Comparison of ENCODE assay signal across 17 mouse cellular contexts in genomic region chr2:164767812-164768540, GRCm38 (mm10). TPM values are rescaled to one million over a fixed set of nuclear protein-coding genes. Genes with fewer than 3 reads are reported as not detected.
A peak's percentile ranks its signal among the peaks of the same experiment; 100 is the strongest.
DNase-seq lines count a peak whose midpoint lies in the region; ATAC-seq and TF ChIP-seq lines count a peak whose summit lies in the region.
"Had no signal": no experiment of that assay in that cellular context is flagged by ENCODE, and none has a peak within 500 bp of the region (broad histone marks: within the 10 kb centered on the region; RNA-seq: fewer than 3 reads in every experiment).

No protein-coding gene starts in this region.

- peak overlapping the region; percentile 58 to 65 for H3K27ac ChIP-seq in heart, embryonic 14.5 days (replicated peaks in 1 of 2; ENCODE audit: control insufficient read depth in 1 of 2, insufficient read depth in 1 of 2, low read depth in 2 of 2, low read length in 2 of 2)
- H3K27ac ChIP-seq in limb, embryonic 12.5 days, result peak overlapping the region; percentile 35; the same call in 1 of the 2 replicates
- no peak overlapping the region for H3K27ac ChIP-seq in limb, embryonic 10.5 days
- peak overlapping the region; percentile 44 for H3K27ac ChIP-seq in liver, embryonic 14.5 days

- H3K4me1 ChIP-seq in heart, embryonic 14.5 days (ENCODE audit: control insufficient read depth in 2 of 2, insufficient read depth in 2 of 2, low read length in 2 of 2), result peaks cover 13 to 23% of the 10 kb centered on the region in 2 experiments
- peaks cover 23% of the 10 kb centered on the region for H3K4me1 ChIP-seq in limb, embryonic 12.5 days (replicated peaks)
- peaks cover 23% of the 10 kb centered on the region for H3K4me1 ChIP-seq in limb, embryonic 10.5 days
- peaks cover 21 to 27% of the 10 kb centered on the region in 2 experiments for H3K4me1 ChIP-seq in liver, embryonic 14.5 days (replicated peaks; ENCODE audit: control insufficient read depth in 2 of 2, insufficient read depth in 2 of 2, low read length in 1 of 2)

- no peak for TF ChIP-seq EP300 in liver, embryonic 14.5 days (IDR thresholded peaks at IDR 0.05; ENCODE audit: low read depth)

- peaks cover 68% of the 10 kb centered on the region for H3K36me3 ChIP-seq in heart, embryonic 14.5 days (ENCODE audit: control insufficient read depth, insufficient read depth, low read length)
- H3K36me3 ChIP-seq in limb, embryonic 12.5 days, result peaks cover 69% of the 10 kb centered on the region
- H3K36me3 ChIP-seq in limb, embryonic 10.5 days, result peaks cover 75% of the 10 kb centered on the region
- H3K36me3 ChIP-seq in liver, embryonic 14.5 days (replicated peaks; ENCODE audit: control insufficient read depth, insufficient read depth, low read depth), result peaks cover 73% of the 10 kb centered on the region

- H3K4me2 ChIP-seq in heart, embryonic 14.5 days (ENCODE audit: low read length), result no peak overlapping the region
- no peak overlapping the region for H3K4me2 ChIP-seq in limb, embryonic 12.5 days
- peak overlapping the region; percentile 75 for H3K4me2 ChIP-seq in liver, embryonic 14.5 days (ENCODE audit: low read depth)

- ATAC-seq in heart, embryonic 14.5 days (ENCODE audit: insufficient number of reproducible peaks, insufficient read depth, low FRiP score, low read depth), result no peak
- ATAC-seq in limb, embryonic 12.5 days (ENCODE audit: insufficient number of reproducible peaks, insufficient read depth, low FRiP score, low TSS enrichment, low read depth), result no peak
- ATAC-seq in liver, embryonic 14.5 days (ENCODE audit: insufficient read depth), result no peak
- ATAC-seq: intestine, embryonic 16.5 days had no signal

- H3K9ac ChIP-seq in heart, embryonic 14.5 days (ENCODE audit: low read length), result 0 out of 2 replicates have a peak overlapping the region, but pooled peaks have one; percentile 6
- no peak overlapping the region for H3K9ac ChIP-seq in limb, embryonic 12.5 days (replicated peaks)
- H3K9ac ChIP-seq in liver, embryonic 14.5 days (replicated peaks), result no peak overlapping the region

- TF ChIP-seq CTCF in liver, embryonic 14.5 days (IDR thresholded peaks at IDR 0.05; ENCODE audit: low read depth), result no peak

- no peak overlapping the region for H3K4me3 ChIP-seq in heart, embryonic 14.5 days (ENCODE audit: control insufficient read depth in 1 of 2, insufficient read depth in 1 of 2, low read depth in 1 of 2, low read length in 2 of 2)
- no peak overlapping the region for H3K4me3 ChIP-seq in limb, embryonic 12.5 days (replicated peaks)
- no peak overlapping the region for H3K4me3 ChIP-seq in limb, embryonic 10.5 days
- 0 out of 4 replicates have a peak overlapping the region, but pooled peaks of 1 of the 2 experiments have one; percentile 1 for H3K4me3 ChIP-seq in liver, embryonic 14.5 days (ENCODE audit: insufficient read depth in 1 of 2, low read depth in 2 of 2, low read length in 2 of 2)

- no peaks in the 10 kb centered on the region for H3K9me3 ChIP-seq in heart, embryonic 14.5 days (ENCODE audit: control insufficient read depth, low read length)
- H3K9me3 ChIP-seq in limb, embryonic 12.5 days, result no peaks in the 10 kb centered on the region
- H3K9me3 ChIP-seq in limb, embryonic 10.5 days (replicated peaks), result no peaks in the 10 kb centered on the region
- H3K9me3 ChIP-seq in liver, embryonic 14.5 days (ENCODE audit: control insufficient read depth, low read length), result no peaks in the 10 kb centered on the region
- H3K9me3 ChIP-seq: G1E had no signal

- no peaks in the 10 kb centered on the region for H3K27me3 ChIP-seq in heart, embryonic 14.5 days (ENCODE audit: control insufficient read depth, insufficient read depth, low read length)
- H3K27me3 ChIP-seq in limb, embryonic 12.5 days, result no peaks in the 10 kb centered on the region
- no peaks in the 10 kb centered on the region for H3K27me3 ChIP-seq in limb, embryonic 10.5 days (ENCODE audit: low read depth, poor library complexity, severe bottlenecking)
- no peaks in the 10 kb centered on the region for H3K27me3 ChIP-seq in liver, embryonic 14.5 days (ENCODE audit: control insufficient read depth, insufficient read depth, low read length)

- 91% methylated on average over 15 of the region's 15 CpGs for WGBS in heart, embryonic 14.5 days
- WGBS in limb, embryonic 12.5 days, result 91% methylated on average over 15 of the region's 15 CpGs
- WGBS in limb, embryonic 10.5 days, result 96% methylated on average over 15 of the region's 15 CpGs
- 89% methylated on average over 15 of the region's 15 CpGs for WGBS in liver, embryonic 14.5 days (ENCODE audit: insufficient replicate concordance)

- peak; percentile 52 for DNase-seq in adrenal gland, adult 2 months
- no peak for DNase-seq in adrenal gland, postnatal 36 days
- DNase-seq in heart, adult 8-10 months (ENCODE audit: low spot score), result no peak
- no peak for DNase-seq in limb, embryonic 10.5 days (ENCODE audit: low spot score)
- no peak for DNase-seq in liver, embryonic 14.5 days (ENCODE audit: low read depth in 3 of 3, low spot score in 3 of 3)
- no peak for DNase-seq in retina, postnatal 1 day
- DNase-seq: layer of hippocampus, postnatal 36 days; lung, adult 18-20 months; thymus, adult 18-20 months had no signal

RNA-seq across cellular contexts. Expression of gene Ube2c, which starts 1.7 kb away (rescaled TPM):
- 1 to 10 TPM; 2.5 to 5.2 TPM for total RNA-seq in adrenal gland, adult 2 months (2021)
- 7.1 and 9.1 TPM in 2 replicates for polyA plus RNA-seq in adrenal gland, adult 2 months (2012; rRNA removed)
- 10 to 100 TPM in 1 of 2 experiments, 1 to 10 TPM in 1; 7.0 to 10.4 TPM for total RNA-seq in adrenal gland, postnatal 36 days (2021)
- 349 and 388 TPM in 2 replicates for polyA plus RNA-seq in heart, embryonic 14.5 days (2014; fragmentation: Nextera tagmentation; extraction: Ambion mirVana)
- total RNA-seq in heart, adult 8-10 months (2022), result 1 to 10 TPM in 2 of 4 experiments, under 1 TPM in 2; 0.47 to 2.7 (median 1.4) TPM
- polyA plus RNA-seq in limb, embryonic 12.5 days (2016; fragmentation: Nextera tagmentation; extraction: Ambion mirVana), result 558 and 599 TPM in 2 replicates
- 607 and 617 TPM in 2 replicates for polyA plus RNA-seq in limb, embryonic 10.5 days (2016; fragmentation: Nextera tagmentation; extraction: Ambion mirVana)
- 459 and 465 TPM in 2 replicates for polyA plus RNA-seq in liver, embryonic 14.5 days (2012; rRNA removed)
- polyA plus RNA-seq in liver, embryonic 14.5 days (2014; fragmentation: Nextera tagmentation; extraction: Ambion mirVana), result 533 and 562 TPM in 2 replicates

RNA-seq across cellular contexts. Expression of gene Tnnc2, which starts 11.8 kb away (rescaled TPM):
- total RNA-seq in adrenal gland, adult 2 months (2021), result not detected
- not detected in 2 replicates for polyA plus RNA-seq in adrenal gland, adult 2 months (2012; rRNA removed)
- total RNA-seq in adrenal gland, postnatal 36 days (2021), result under 1 TPM in 1 of 2 experiments, not detected in 1; 0.53 TPM
- 0.59 and 1.7 TPM in 2 replicates for polyA plus RNA-seq in heart, embryonic 14.5 days (2014; fragmentation: Nextera tagmentation; extraction: Ambion mirVana)
- total RNA-seq in heart, adult 8-10 months (2022), result 1 to 10 TPM; 2.9 to 7.2 (median 3.1) TPM
- polyA plus RNA-seq in limb, embryonic 12.5 days (2016; fragmentation: Nextera tagmentation; extraction: Ambion mirVana), result 73.9 and 74.6 TPM in 2 replicates
- 0.79 and 1.3 TPM in 2 replicates for polyA plus RNA-seq in limb, embryonic 10.5 days (2016; fragmentation: Nextera tagmentation; extraction: Ambion mirVana)
- 0.15 and 0.32 TPM in 2 replicates for polyA plus RNA-seq in liver, embryonic 14.5 days (2012; rRNA removed)
- 0.44 TPM in 1 of 2 replicates, not detected in the other for polyA plus RNA-seq in liver, embryonic 14.5 days (2014; fragmentation: Nextera tagmentation; extraction: Ambion mirVana)
- total RNA-seq: common myeloid progenitor, adult 5-6 weeks; G1E; heart, postnatal 14 days; layer of hippocampus, postnatal 36 days; megakaryocyte-erythroid progenitor cell, adult 5-6 weeks had no signal
- polyA plus RNA-seq: G1E; small intestine, adult 2 months had no signal

RNA-seq across cellular contexts. Expression of gene Snx21, which starts 17.6 kb away (rescaled TPM):
- total RNA-seq in adrenal gland, adult 2 months (2021), result 10 to 100 TPM; 26.5 to 43.1 TPM
- 109 and 111 TPM in 2 replicates for polyA plus RNA-seq in adrenal gland, adult 2 months (2012; rRNA removed)
- total RNA-seq in adrenal gland, postnatal 36 days (2021), result 10 to 100 TPM; 29.2 to 35.3 TPM
- polyA plus RNA-seq in heart, embryonic 14.5 days (2014; fragmentation: Nextera tagmentation; extraction: Ambion mirVana), result 37.2 and 38.0 TPM in 2 replicates
- total RNA-seq in heart, adult 8-10 months (2022), result 10 to 100 TPM; 23.1 to 24.9 (median 23.5) TPM
- polyA plus RNA-seq in limb, embryonic 12.5 days (2016; fragmentation: Nextera tagmentation; extraction: Ambion mirVana), result 19.0 and 19.2 TPM in 2 replicates
- polyA plus RNA-seq in limb, embryonic 10.5 days (2016; fragmentation: Nextera tagmentation; extraction: Ambion mirVana), result 9.0 and 12.2 TPM in 2 replicates
- polyA plus RNA-seq in liver, embryonic 14.5 days (2012; rRNA removed), result 2.3 TPM in 2 replicates
- 2.9 and 4.4 TPM in 2 replicates for polyA plus RNA-seq in liver, embryonic 14.5 days (2014; fragmentation: Nextera tagmentation; extraction: Ambion mirVana)

RNA-seq across cellular contexts. Expression of gene Dnttip1, which starts 22.2 kb away (rescaled TPM):
- total RNA-seq in adrenal gland, adult 2 months (2021), result 10 to 100 TPM; 34.9 to 41.8 TPM
- 29.7 and 44.4 TPM in 2 replicates for polyA plus RNA-seq in adrenal gland, adult 2 months (2012; rRNA removed)
- 10 to 100 TPM; 39.8 to 44.2 TPM for total RNA-seq in adrenal gland, postnatal 36 days (2021)
- 51.1 and 53.8 TPM in 2 replicates for polyA plus RNA-seq in heart, embryonic 14.5 days (2014; fragmentation: Nextera tagmentation; extraction: Ambion mirVana)
- total RNA-seq in heart, adult 8-10 months (2022), result 10 to 100 TPM; 20.4 to 28.2 (median 26.9) TPM
- 95.9 and 105 TPM in 2 replicates for polyA plus RNA-seq in limb, embryonic 12.5 days (2016; fragmentation: Nextera tagmentation; extraction: Ambion mirVana)
- 93.1 and 93.2 TPM in 2 replicates for polyA plus RNA-seq in limb, embryonic 10.5 days (2016; fragmentation: Nextera tagmentation; extraction: Ambion mirVana)
- polyA plus RNA-seq in liver, embryonic 14.5 days (2012; rRNA removed), result 16.2 and 26.0 TPM in 2 replicates
- polyA plus RNA-seq in liver, embryonic 14.5 days (2014; fragmentation: Nextera tagmentation; extraction: Ambion mirVana), result 36.7 and 43.7 TPM in 2 replicates

RNA-seq across cellular contexts. Expression of gene Wfdc3, which starts 22.2 kb away (rescaled TPM):
- under 1 TPM; 0.24 to 0.32 TPM for total RNA-seq in adrenal gland, adult 2 months (2021)
- 0.17 and 0.27 TPM in 2 replicates for polyA plus RNA-seq in adrenal gland, adult 2 months (2012; rRNA removed)
- under 1 TPM; 0.26 to 0.36 TPM for total RNA-seq in adrenal gland, postnatal 36 days (2021)
- 0.51 and 0.65 TPM in 2 replicates for polyA plus RNA-seq in heart, embryonic 14.5 days (2014; fragmentation: Nextera tagmentation; extraction: Ambion mirVana)
- total RNA-seq in heart, adult 8-10 months (2022), result under 1 TPM in 2 of 4 experiments, not detected in 2; 0.30 to 0.83 TPM
- polyA plus RNA-seq in limb, embryonic 12.5 days (2016; fragmentation: Nextera tagmentation; extraction: Ambion mirVana), result 0.61 and 0.91 TPM in 2 replicates
- polyA plus RNA-seq in limb, embryonic 10.5 days (2016; fragmentation: Nextera tagmentation; extraction: Ambion mirVana), result 0.95 and 0.98 TPM in 2 replicates
- polyA plus RNA-seq in liver, embryonic 14.5 days (2012; rRNA removed), result 1.7 and 1.9 TPM in 2 replicates
- 1.6 and 2.1 TPM in 2 replicates for polyA plus RNA-seq in liver, embryonic 14.5 days (2014; fragmentation: Nextera tagmentation; extraction: Ambion mirVana)
- total RNA-seq: megakaryocyte-erythroid progenitor cell, adult 5-6 weeks had no signal

Comparison
In these comparisons a context has a peak if more than half of its experiments do, and no peak if none do; other contexts are left out.
1. RNA of gene Tnnc2, which starts 11.8 kb away (polyA plus RNA-seq): 73.9 to 74.6 TPM in limb, embryonic 12.5 days; 0.59 to 1.7 TPM in heart, embryonic 14.5 days, 0.79 to 1.3 TPM in limb, embryonic 10.5 days, 0.15 to 0.44 TPM in liver, embryonic 14.5 days and not detected in adrenal gland, adult 2 months; every median in the first group is over 10 times any median in the second.
2. RNA of gene Ube2c, which starts 1.7 kb away (polyA plus RNA-seq): 607 to 617 TPM in limb, embryonic 10.5 days, 558 to 599 TPM in limb, embryonic 12.5 days, 459 to 562 TPM in liver, embryonic 14.5 days and 349 to 388 TPM in heart, embryonic 14.5 days; 7.1 to 9.1 TPM in adrenal gland, adult 2 months; every median in the first group is over 10 times any median in the second.